Mouse (Mus musculus) embryonic stem cell, embryonic (primary cell): ENCODE data around the gene Anks1b.

Experiments
- CTCF ChIA-PET, 4 experiments: fragments of 300-600 bp in 2 of 4; fragments of 350-600 bp in 2 of 4; sonication (Branson Sonifier 250); formaldehyde crosslinking; loops; one replicate each; lab custom pipeline; 2022; ENCODE audit warnings: inconsistent platforms in 2 of 4; lab: Charles Lee
- POLR2A ChIA-PET, 4 experiments: fragments of 300-600 bp in 2 of 4; fragments of 350-600 bp in 2 of 4; sonication (Branson Sonifier 250); formaldehyde crosslinking; loops; one replicate each; lab custom pipeline; 2022; ENCODE audit warnings: antibody characterized with exemption in 4 of 4, inconsistent platforms in 1 of 4; lab: Charles Lee

Anks1b gene

GRCm38 (mm10) chr10:90834306-90834705 lies 961.0 kb downstream of the Anks1b start:
- POLR2A ChIA-PET = interaction anchor here in 2 of 4 experiments (0.7 to 1.1 kb wide), 2 partner anchors 9 to 156 kb away, joined by 3 to 11 read pairs; no protein-coding TSS in a partner anchor

GRCm38 (mm10) chr10:90835195-90835594 lies 961.9 kb downstream of the Anks1b start:
- CTCF ChIA-PET = no interaction called here
- POLR2A ChIA-PET = interaction anchor here in 1 of 4 experiments (0.5 to 0.6 kb wide), 2 partner anchors 115 to 240 kb away, joined by 3 to 4 read pairs; no protein-coding TSS in a partner anchor

More at GRCm38 (mm10) chr10:90834306-90834705, 961.0 kb downstream of the Anks1b start:
- CTCF ChIA-PET = interaction anchor here in 1 of 4 experiments (0.5 to 0.6 kb wide), 2 partner anchors 138 to 441 kb away, joined by 3 to 5 read pairs; no protein-coding TSS in a partner anchor

GRCm38 (mm10) chr10:90839611-90840335 lies 966.5 kb downstream of the Anks1b start:
- ChIA-PET POLR2A (no interaction called here), CTCF (no interaction called here)

- CTCF ChIA-PET = no interaction called here
- POLR2A ChIA-PET = no interaction called here
These were observed 969.1 kb downstream of the Anks1b start for GRCm38 (mm10) chr10:90842398-90842797.

- CTCF ChIA-PET = interaction anchor here in 1 of 4 experiments (0.7 kb wide), 1 partner anchor 14 kb away, joined by 3 read pairs; no protein-coding TSS in a partner anchor
- POLR2A ChIA-PET = no interaction called here
These were observed 977.8 kb downstream of the Anks1b start for GRCm38 (mm10) chr10:90851077-90851476.

GRCm38 (mm10) chr10:90851999-90852398 lies 978.7 kb downstream of the Anks1b start:
- CTCF ChIA-PET = no interaction called here
- POLR2A ChIA-PET = no interaction called here

GRCm38 (mm10) chr10:90852432-90852831 lies 979.1 kb downstream of the Anks1b start:
- ChIA-PET CTCF (no interaction called here), POLR2A (no interaction called here)

GRCm38 (mm10) chr10:90856668-90857067 lies 983.4 kb downstream of the Anks1b start:
- POLR2A ChIA-PET = no interaction called here
- CTCF ChIA-PET = no interaction called here

GRCm38 (mm10) chr10:90859665-90860523 lies 986.6 kb downstream of the Anks1b start:
- ChIA-PET CTCF (no interaction called here), POLR2A (no interaction called here)

GRCm38 (mm10) chr10:90863881-90864598 lies 990.7 kb downstream of the Anks1b start:
- CTCF ChIA-PET = interaction anchor here in 1 of 4 experiments (0.9 kb wide), 1 partner anchor 25 kb away, joined by 3 read pairs; no protein-coding TSS in a partner anchor
- POLR2A ChIA-PET = no interaction called here

- ChIA-PET POLR2A (no interaction called here), CTCF (no interaction called here)
These were observed 991.2 kb downstream of the Anks1b start for GRCm38 (mm10) chr10:90864599-90864889.

- POLR2A ChIA-PET = no interaction called here
These were observed 999.9 kb downstream of the Anks1b start for GRCm38 (mm10) chr10:90873204-90873603.

GRCm38 (mm10) chr10:90874166-90874565 lies 1000.9 kb downstream of the Anks1b start:
- POLR2A ChIA-PET = interaction anchor here in 1 of 4 experiments (0.6 kb wide), 1 partner anchor 95 kb away, joined by 3 read pairs; no protein-coding TSS in a partner anchor
- CTCF ChIA-PET = no interaction called here

More at GRCm38 (mm10) chr10:90873204-90873603, 999.9 kb downstream of the Anks1b start:
- CTCF ChIA-PET = interaction anchor here in 1 of 4 experiments (0.8 kb wide), 1 partner anchor 70 kb away, joined by 3 read pairs; no protein-coding TSS in a partner anchor

GRCm38 (mm10) chr10:90880854-90881560 lies 1007.7 kb downstream of the Anks1b start:
- POLR2A ChIA-PET = interaction anchor here in 1 of 4 experiments (1.2 kb wide), 1 partner anchor 12 kb away, joined by 3 read pairs; no protein-coding TSS in a partner anchor
- CTCF ChIA-PET = interaction anchor here in 1 of 4 experiments (0.6 kb wide), 1 partner anchor 285 kb away, joined by 3 read pairs; no protein-coding TSS in a partner anchor

- ChIA-PET CTCF (interaction anchor here in 1 of 4 experiments (0.5 to 1.1 kb wide), 2 partner anchors 26 to 86 kb away, joined by 3 read pairs; no protein-coding TSS in a partner anchor), POLR2A (interaction anchor here in 1 of 4 experiments (0.7 kb wide), 1 partner anchor 1273 kb away, joined by 3 read pairs; no protein-coding TSS in a partner anchor)
These were observed 1016.3 kb downstream of the Anks1b start for GRCm38 (mm10) chr10:90889566-90889965.

- ChIA-PET POLR2A (no interaction called here), CTCF (no interaction called here)
These were observed 1019.4 kb downstream of the Anks1b start for GRCm38 (mm10) chr10:90892728-90893127.

GRCm38 (mm10) chr10:90897894-90898293 lies 1024.6 kb downstream of the Anks1b start:
- ChIA-PET CTCF (no interaction called here), POLR2A (interaction anchor here in 1 of 4 experiments (0.5 kb wide), 1 partner anchor 296 kb away, joined by 3 read pairs; no protein-coding TSS in a partner anchor)

- ChIA-PET CTCF (no interaction called here), POLR2A (interaction anchor here in 1 of 4 experiments (0.7 kb wide), 1 partner anchor 19 kb away, joined by 3 read pairs; no protein-coding TSS in a partner anchor)
These were observed 1030.9 kb downstream of the Anks1b start for GRCm38 (mm10) chr10:90904185-90904584.
